Mouse (Mus musculus) liver, postnatal 0 days (tissue): ENCODE measurements around the gene Tmem91.

Experiments used
- CTCF ChIP-seq: sonication (generic); IDR thresholded peaks from 2 replicates; pipeline ENCODE4 v1.5.1; 2016; ENCODE audit warnings: antibody characterized with exemption, low read depth
- EP300 ChIP-seq: IDR thresholded peaks from 2 replicates; pipeline ENCODE4 v1.6.1; 2016; ENCODE audit warnings: antibody characterized with exemption, low read depth, mild to moderate bottlenecking

- TF ChIP-seq CTCF (no peak), EP300 (peak; percentile 77)
These were observed 8.7 kb upstream of the Tmem91 start for GRCm38 (mm10) chr7:25683474-25684180.
